Mouse (Mus musculus): ENCODE measurements around the gene Ttc3.

Gene Ttc3

DNA sequence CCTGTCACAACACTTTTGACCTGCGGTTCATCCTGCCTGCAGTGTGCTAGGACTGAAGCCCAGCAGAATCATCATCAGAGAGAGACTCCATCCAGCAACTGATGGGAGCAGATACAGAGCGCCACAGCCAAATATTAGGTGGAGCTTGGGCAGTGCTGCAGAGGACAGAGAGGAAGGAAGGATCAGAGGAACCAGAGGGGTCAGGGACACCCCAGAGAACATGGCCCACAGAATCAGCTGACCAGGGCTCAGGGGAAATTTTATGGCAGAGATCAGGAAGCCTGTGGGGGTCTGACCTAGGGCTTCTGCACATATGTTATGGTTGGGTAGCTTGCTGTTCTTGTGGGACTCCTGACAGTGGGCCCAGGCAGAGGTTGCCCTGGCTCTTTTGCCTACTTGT lies 147.2 kb downstream of the Ttc3 start:
- DNase-seq: no peak

All from spleen, adult 18-20 months (tissue).